Mouse (Mus musculus) CH12.LX (cell line): ENCODE data around the gene Zfp326. TPM values are rescaled to one million over a fixed set of nuclear protein-coding genes. Genes with fewer than 3 reads are reported as not detected.

Experiments used
- DNase-seq: peaks from one replicate; pipeline ENCODE4 v3.0.0-alpha.2; 2013; ENCODE audit errors: extremely low read depth
- H3K27ac ChIP-seq: 2 replicates; pipeline ENCODE4 v1.5.1; 2012; ENCODE audit warnings: low read depth, mild to moderate bottlenecking, control low read depth, moderate library complexity; ENCODE audit not compliant: insufficient read depth
- H3K27me3 ChIP-seq: replicated peaks from 2 replicates; pipeline ENCODE3; 2012; ENCODE audit warnings: inconsistent platforms
- H3K36me3 ChIP-seq, 2 experiments: replicated peaks in 1 of 2; 2 replicates each; pipeline versions ENCODE3 to v1.6.1; 2012; ENCODE audit warnings: inconsistent platforms in 1 of 2, low read length in 1 of 2, mild to moderate bottlenecking in 1 of 2, mixed read lengths in 1 of 2, moderate library complexity in 1 of 2; ENCODE audit not compliant: control insufficient read depth in 1 of 2, insufficient read depth in 1 of 2
- H3K4me1 ChIP-seq, 2 experiments: 2 replicates each; pipeline ENCODE4 v1.6.1; 2012; ENCODE audit warnings: inconsistent platforms in 1 of 2, moderate library complexity in 1 of 2; ENCODE audit not compliant: insufficient read depth in 2 of 2, control insufficient read depth in 1 of 2
- H3K4me2 ChIP-seq: 2 replicates; pipeline ENCODE4 v1.6.1; 2012; ENCODE audit warnings: low read depth, mild to moderate bottlenecking, control low read depth; ENCODE audit not compliant: poor library complexity, insufficient read depth, severe bottlenecking
- H3K4me3 ChIP-seq, 3 experiments: fragments of 150-350 bp in 1 of 3; sonication (generic) in 1 of 3; replicated peaks in 1 of 3; 2 replicates each; pipeline versions ENCODE3 to v1.5.1; 2011 to 2012; ENCODE audit warnings: low read depth in 2 of 3, low read length in 2 of 3, mild to moderate bottlenecking in 2 of 3, moderate library complexity in 2 of 3, control low read depth in 1 of 3, improper control_type of control experiment in 1 of 3, inconsistent platforms in 1 of 3, mixed read lengths in 1 of 3; ENCODE audit not compliant: poor library complexity in 1 of 3
- H3K79me2 ChIP-seq: replicated peaks from 2 replicates; pipeline ENCODE4 v1.6.1; 2012; ENCODE audit warnings: mild to moderate bottlenecking, moderate library complexity; ENCODE audit not compliant: control insufficient read depth, poor library complexity, insufficient read depth, severe bottlenecking; ENCODE audit errors: extremely low read depth
- H3K9ac ChIP-seq: 2 replicates; pipeline ENCODE4 v1.6.1; 2012; ENCODE audit warnings: low read depth, mild to moderate bottlenecking, control low read depth, moderate library complexity; ENCODE audit not compliant: insufficient read depth
- H3K9me3 ChIP-seq: replicated peaks from 2 replicates; pipeline ENCODE3; 2012; ENCODE audit warnings: low read length, inconsistent platforms, mixed read lengths
- BHLHE40 ChIP-seq: IDR thresholded peaks from 2 replicates; pipeline ENCODE4 v1.6.1; 2011; ENCODE audit warnings: mild to moderate bottlenecking, low read depth, low read length, improper control_type of control experiment
- CHD1 ChIP-seq: IDR thresholded peaks from 2 replicates; pipeline ENCODE4 v1.6.1; 2012; ENCODE audit warnings: low read depth, low read length, improper control_type of control experiment, inconsistent platforms
- CTCF ChIP-seq, 2 experiments: IDR thresholded peaks in 1 of 2; conservative IDR thresholded peaks in 1 of 2; 2 replicates each; pipeline ENCODE4 v1.5.1; 2011 to 2012; ENCODE audit warnings: low read depth in 2 of 2, low read length in 2 of 2, improper control_type of control experiment in 1 of 2, inconsistent platforms in 1 of 2, mild to moderate bottlenecking in 1 of 2, moderate library complexity in 1 of 2
- E2F4 ChIP-seq: IDR thresholded peaks from 2 replicates; pipeline ENCODE4 v1.6.1; 2011; ENCODE audit warnings: low read depth, low read length, improper control_type of control experiment; ENCODE audit not compliant: insufficient replicate concordance
- ETS1 ChIP-seq: conservative IDR thresholded peaks from 2 replicates; pipeline ENCODE4 v1.6.1; 2012; ENCODE audit warnings: low read depth, mild to moderate bottlenecking, inconsistent platforms, low read length, improper control_type of control experiment, moderate library complexity
- HCFC1 ChIP-seq: IDR thresholded peaks from 2 replicates; pipeline ENCODE4 v1.6.1; 2012; ENCODE audit warnings: low read depth, mild to moderate bottlenecking, inconsistent platforms, low read length, improper control_type of control experiment
- JUN ChIP-seq: IDR thresholded peaks from 2 replicates; pipeline ENCODE4 v1.6.1; 2011; ENCODE audit warnings: low read depth, mild to moderate bottlenecking, low read length, improper control_type of control experiment, moderate library complexity; ENCODE audit not compliant: insufficient read depth
- MAFK ChIP-seq: IDR thresholded peaks from 2 replicates; pipeline ENCODE4 v1.6.1; 2011; ENCODE audit warnings: low read length, improper control_type of control experiment; ENCODE audit not compliant: insufficient replicate concordance
- MAZ ChIP-seq: IDR thresholded peaks from 2 replicates; pipeline ENCODE4 v1.6.1; 2012; ENCODE audit warnings: low read depth, mild to moderate bottlenecking, inconsistent platforms, low read length, improper control_type of control experiment, moderate library complexity
- MXI1 ChIP-seq: IDR thresholded peaks from 2 replicates; pipeline ENCODE4 v1.6.1; 2011; ENCODE audit warnings: mild to moderate bottlenecking, low read depth, low read length, improper control_type of control experiment
- MYC ChIP-seq: IDR thresholded peaks from 2 replicates; pipeline ENCODE4 v1.6.1; 2011; ENCODE audit warnings: low read depth, mild to moderate bottlenecking, improper control_type of control experiment, low read length
- NELFE ChIP-seq: IDR thresholded peaks from 2 replicates; pipeline ENCODE4 v1.6.1; 2011; ENCODE audit warnings: low read depth, low read length, improper control_type of control experiment
- NRF1 ChIP-seq: IDR thresholded peaks from 2 replicates; pipeline ENCODE4 v1.6.1; 2014; ENCODE audit warnings: low read depth, mild to moderate bottlenecking, inconsistent platforms, low read length, improper control_type of control experiment, moderate library complexity
- RAD21 ChIP-seq: IDR thresholded peaks from 2 replicates; pipeline ENCODE4 v1.6.1; 2011; ENCODE audit warnings: low read depth, mild to moderate bottlenecking, low read length, improper control_type of control experiment, moderate library complexity
- RCOR1 ChIP-seq: conservative IDR thresholded peaks from 2 replicates; pipeline ENCODE4 v1.6.1; 2012; ENCODE audit warnings: low read depth, mild to moderate bottlenecking, inconsistent platforms, low read length, improper control_type of control experiment
- SMC3 ChIP-seq: IDR thresholded peaks from 2 replicates; pipeline ENCODE4 v1.6.1; 2011; ENCODE audit warnings: low read depth, low read length, improper control_type of control experiment
- TBP ChIP-seq: conservative IDR thresholded peaks from 2 replicates; pipeline ENCODE4 v1.6.1; 2011; ENCODE audit warnings: low read depth, low read length, improper control_type of control experiment
- UBTF ChIP-seq: IDR thresholded peaks from 2 replicates; pipeline ENCODE4 v1.6.1; 2012; ENCODE audit warnings: low read depth, mild to moderate bottlenecking, inconsistent platforms, low read length, improper control_type of control experiment, moderate library complexity
- ZKSCAN1 ChIP-seq: IDR thresholded peaks from 2 replicates; pipeline ENCODE4 v1.6.1; 2012; ENCODE audit warnings: low read depth, inconsistent platforms, low read length, improper control_type of control experiment, borderline replicate concordance
- dilution Hi-C: fragments of 300-500 bp; cut with MboI; formaldehyde crosslinking; loops from 2 replicates; pipeline ENCODE4 v1.14.3; 2020; ENCODE audit warnings: low sequenced_read_pairs; ENCODE audit not compliant: extremely low pct_unique_long_range_greater_than_20kb, extremely low pct_ligation_motif_present
- in situ Hi-C: fragments of 300-500 bp; cut with MboI; formaldehyde crosslinking; loops from 3 replicates; pipeline ENCODE4 v1.14.3; 2019; ENCODE audit warnings: low sequenced_read_pairs, low pct_ligation_motif_present, low pct_unique_long_range_greater_than_20kb, mixed read lengths
- polyA plus RNA-seq: library from polyadenylated mRNA; unstranded; fragments of >175 nt; gene quantifications from 2 replicates; pipeline ENCODE4 v1.2.1, GENCODE M21; 2012; ENCODE audit warnings: low read depth; ENCODE audit not compliant: insufficient read length
- total RNA-seq, 2 experiments: library from RNA; depleted of rRNA; stranded (reverse); fragments of 300-350 nt in 1 of 2; fragments of >200 nt in 1 of 2; gene quantifications; 2 replicates each; pipeline ENCODE4 v1.2.3; 2012 to 2014

Gene Zfp326
- total and polyA plus RNA-seq, 3 experiments = 5.3 to 21.6 (median 7.4) TPM

- H3K36me3 ChIP-seq = no peaks in the 10 kb centered on the region
- H3K27ac ChIP-seq = no peak overlapping the region
- H3K27me3 ChIP-seq = no peaks in the 10 kb centered on the region
- H3K4me2 ChIP-seq = no peak overlapping the region
- no peak overlapping the region for H3K4me3 ChIP-seq
- H3K4me1 ChIP-seq = peaks cover 0 to 3% of the 10 kb centered on the region in 2 experiments; a peak in 1 of 4 replicates
- H3K9ac ChIP-seq = no peak overlapping the region
- in situ Hi-C loops (no loop called here), dilution Hi-C loops (no loop called here)
- H3K9me3 ChIP-seq = no peaks in the 10 kb centered on the region
- H3K79me2 ChIP-seq = no peaks in the 10 kb centered on the region
- TF ChIP-seq ETS1 = no peak
- no peak for TF ChIP-seq BHLHE40
- TF ChIP-seq RAD21 = no peak
- no peak for TF ChIP-seq JUN
- TF ChIP-seq CTCF (conservative IDR thresholded peaks at IDR 0.05 in 1 of 2, IDR thresholded peaks at IDR 0.05 in 1 of 2; ENCODE audit: low read depth in 2 of 2, low read length in 2 of 2) = no peak
- no peak for TF ChIP-seq MYC
- no peak for TF ChIP-seq RCOR1
- TF ChIP-seq MAZ = no peak
- no peak for TF ChIP-seq TBP
- TF ChIP-seq UBTF = no peak
- TF ChIP-seq SMC3 = no peak
- no peak for TF ChIP-seq E2F4
- TF ChIP-seq MXI1 = no peak
- no peak for DNase-seq
Observed at GRCm38 (mm10) chr5:105853271-105853670, 23.1 kb upstream of the Zfp326 start.

- no peak overlapping the region for H3K4me3 ChIP-seq
- no peak for DNase-seq
- dilution Hi-C loops (no loop called here), in situ Hi-C loops (no loop called here)
- H3K27me3 ChIP-seq = no peaks in the 10 kb centered on the region
- H3K4me2 ChIP-seq = no peak overlapping the region
- no peaks in the 10 kb centered on the region for H3K9me3 ChIP-seq
- no peaks in the 10 kb centered on the region for H3K79me2 ChIP-seq
- TF ChIP-seq ZKSCAN1 (no peak), MAFK (no peak), E2F4 (no peak), NELFE (no peak), NRF1 (no peak), HCFC1 (no peak), CHD1 (no peak)
- H3K27ac ChIP-seq = no peak overlapping the region
- no peak overlapping the region for H3K9ac ChIP-seq
- peaks cover 0 to 3% of the 10 kb centered on the region in 2 experiments; a peak in 1 of 4 replicates for H3K4me1 ChIP-seq
- H3K36me3 ChIP-seq = no peaks in the 10 kb centered on the region
Observed at GRCm38 (mm10) chr5:105857486-105857885, 18.9 kb upstream of the Zfp326 start.
